Mouse (Mus musculus): ENCODE measurements around the gene Trp53tg5. TPM values are rescaled to one million over a fixed set of nuclear protein-coding genes. Genes with fewer than 3 reads are reported as not detected.

Trp53tg5 gene
- polyA plus RNA-seq, 1 experiment from 2014 or later, result not detected

DNA sequence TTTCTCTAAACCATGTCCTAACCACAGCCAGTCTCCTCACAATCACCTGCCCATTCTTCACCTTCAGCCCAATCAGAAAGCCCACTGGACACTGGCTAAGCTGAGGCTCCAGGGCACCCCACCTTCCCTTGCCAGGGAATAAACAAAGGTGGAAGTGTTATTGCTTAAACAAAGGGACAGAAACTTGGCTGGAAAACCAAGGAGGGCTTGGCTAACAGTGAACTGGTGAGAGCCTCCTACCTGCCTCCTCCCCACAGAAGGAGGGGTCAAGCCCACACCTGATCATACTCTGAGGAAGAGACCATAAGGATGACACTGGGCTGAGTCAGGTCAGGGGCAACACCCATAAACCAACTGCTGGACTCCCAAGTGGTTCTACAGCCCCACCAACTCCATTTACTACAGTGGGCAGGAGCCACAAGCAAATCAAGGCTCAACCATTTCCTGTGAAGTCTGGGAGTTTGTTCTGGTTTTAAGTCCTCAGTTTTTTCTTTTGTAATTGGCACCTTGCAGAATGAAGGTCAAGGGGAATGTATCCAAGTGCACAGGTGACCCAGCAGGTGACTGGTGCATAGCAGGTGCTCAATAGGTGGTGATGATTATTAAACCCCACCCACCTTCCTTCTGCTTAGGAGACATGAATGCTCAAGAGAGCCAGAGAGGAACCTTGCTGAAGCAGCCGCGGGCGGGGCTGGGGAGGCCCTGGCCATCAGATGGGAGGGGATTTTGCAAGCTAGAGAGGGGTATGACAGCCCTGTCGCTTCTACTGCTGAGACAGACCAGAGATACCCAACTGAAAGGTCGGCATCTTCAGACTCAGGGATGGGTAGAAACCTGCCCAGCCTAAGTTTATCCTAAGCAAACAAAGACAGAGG lies 38.1 kb downstream of the Trp53tg5 start:
- no peaks in the 10 kb centered on the region for H3K27me3 ChIP-seq (replicated peaks; ENCODE audit: control insufficient read depth, insufficient read depth, low read length)
- H3K4me1 ChIP-seq (ENCODE audit: control insufficient read depth, insufficient read depth, low read length), result no peaks in the 10 kb centered on the region
- H3K36me3 ChIP-seq (ENCODE audit: control insufficient read depth, insufficient read depth, low read length), result no peaks in the 10 kb centered on the region
- H3K9ac ChIP-seq (ENCODE audit: low read length), result no peak overlapping the region
- H3K4me2 ChIP-seq (ENCODE audit: low read length), result no peak overlapping the region
- H3K4me3 ChIP-seq (ENCODE audit: low read depth, low read length), result no peak overlapping the region
- no peak overlapping the region for H3K27ac ChIP-seq (ENCODE audit: low read depth, low read length)
- 64% methylated on average over 5 of the region's 5 CpGs for WGBS
- DNase-seq (ENCODE audit: low spot score), result no peak
- no peaks in the 10 kb centered on the region for H3K9me3 ChIP-seq (replicated peaks; ENCODE audit: control insufficient read depth, low read length)
- ATAC-seq, result no peak

DNA sequence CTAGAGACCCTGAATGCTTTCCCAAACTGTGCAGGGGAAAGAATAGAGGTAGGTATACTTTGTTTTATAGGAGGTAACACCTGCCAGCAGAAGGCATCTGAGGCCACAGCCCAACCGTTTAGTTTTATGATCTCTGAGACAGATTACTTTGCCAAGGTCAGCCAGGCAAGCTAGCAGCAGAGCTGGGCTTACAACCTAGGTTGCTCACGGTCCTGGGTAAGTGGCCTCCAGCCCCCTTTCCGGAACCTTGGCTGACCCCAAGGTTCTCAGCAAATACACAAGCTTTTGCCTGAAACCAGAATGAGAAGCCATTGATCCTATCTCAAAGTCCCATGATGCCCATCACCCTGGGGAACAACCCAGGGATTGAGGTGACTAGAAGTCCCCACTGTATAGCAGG lies 38.8 kb downstream of the Trp53tg5 start:
- DNase-seq (ENCODE audit: low spot score), result no peak
- H3K4me1 ChIP-seq (ENCODE audit: control insufficient read depth, insufficient read depth, low read length), result no peaks in the 10 kb centered on the region
- no peaks in the 10 kb centered on the region for H3K27me3 ChIP-seq (replicated peaks; ENCODE audit: control insufficient read depth, insufficient read depth, low read length)
- no peak overlapping the region for H3K4me3 ChIP-seq (ENCODE audit: low read depth, low read length)
- ATAC-seq, result no peak
- WGBS, result 90% methylated on average over 3 of the region's 3 CpGs
- no peak overlapping the region for H3K9ac ChIP-seq (ENCODE audit: low read length)
- no peaks in the 10 kb centered on the region for H3K9me3 ChIP-seq (replicated peaks; ENCODE audit: control insufficient read depth, low read length)
- H3K27ac ChIP-seq (ENCODE audit: low read depth, low read length), result no peak overlapping the region
- no peak overlapping the region for H3K4me2 ChIP-seq (ENCODE audit: low read length)
- H3K36me3 ChIP-seq (ENCODE audit: control insufficient read depth, insufficient read depth, low read length), result no peaks in the 10 kb centered on the region

DNA sequence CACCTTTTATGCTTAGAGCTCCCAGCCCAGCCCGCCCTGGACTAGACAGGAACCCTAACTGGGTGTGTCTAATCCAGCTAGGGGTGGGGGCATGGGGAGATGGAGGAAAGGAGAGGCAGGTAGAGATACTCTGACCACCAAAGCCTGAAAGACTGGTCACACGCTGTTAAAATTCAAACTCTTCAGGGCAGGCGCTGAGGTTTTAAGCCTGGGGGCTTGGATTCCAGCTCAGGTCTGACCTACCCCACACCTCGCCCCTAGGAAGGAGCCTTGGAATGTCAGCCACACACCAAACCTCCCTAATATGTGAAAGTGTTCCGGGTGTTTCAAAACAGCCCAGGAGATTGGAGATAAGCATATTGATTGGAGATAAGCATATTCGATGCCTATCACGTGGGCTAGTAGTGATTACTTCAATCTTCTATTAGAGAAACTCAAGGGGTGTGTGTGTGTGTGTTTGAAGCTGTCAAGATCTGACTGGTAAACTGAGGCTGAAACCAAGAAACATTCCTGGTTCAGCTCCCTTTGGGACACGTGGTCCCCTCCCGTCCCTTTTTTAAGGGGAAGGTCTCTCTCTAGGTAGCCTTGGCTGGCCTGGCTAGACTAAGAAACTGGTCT lies 40.1 kb downstream of the Trp53tg5 start:
- H3K9me3 ChIP-seq (replicated peaks; ENCODE audit: control insufficient read depth, low read length), result no peaks in the 10 kb centered on the region
- no peaks in the 10 kb centered on the region for H3K27me3 ChIP-seq (replicated peaks; ENCODE audit: control insufficient read depth, insufficient read depth, low read length)
- H3K4me3 ChIP-seq (ENCODE audit: low read depth, low read length), result no peak overlapping the region
- no peak overlapping the region for H3K27ac ChIP-seq (ENCODE audit: low read depth, low read length)
- H3K4me1 ChIP-seq (ENCODE audit: control insufficient read depth, insufficient read depth, low read length), result no peaks in the 10 kb centered on the region
- WGBS, result 86% methylated on average over 9 of the region's 9 CpGs
- DNase-seq (ENCODE audit: low spot score) (no peak), ATAC-seq (no peak)
- no peaks in the 10 kb centered on the region for H3K36me3 ChIP-seq (ENCODE audit: control insufficient read depth, insufficient read depth, low read length)
- H3K4me2 ChIP-seq (ENCODE audit: low read length), result no peak overlapping the region
- H3K9ac ChIP-seq (ENCODE audit: low read length), result no peak overlapping the region

DNA sequence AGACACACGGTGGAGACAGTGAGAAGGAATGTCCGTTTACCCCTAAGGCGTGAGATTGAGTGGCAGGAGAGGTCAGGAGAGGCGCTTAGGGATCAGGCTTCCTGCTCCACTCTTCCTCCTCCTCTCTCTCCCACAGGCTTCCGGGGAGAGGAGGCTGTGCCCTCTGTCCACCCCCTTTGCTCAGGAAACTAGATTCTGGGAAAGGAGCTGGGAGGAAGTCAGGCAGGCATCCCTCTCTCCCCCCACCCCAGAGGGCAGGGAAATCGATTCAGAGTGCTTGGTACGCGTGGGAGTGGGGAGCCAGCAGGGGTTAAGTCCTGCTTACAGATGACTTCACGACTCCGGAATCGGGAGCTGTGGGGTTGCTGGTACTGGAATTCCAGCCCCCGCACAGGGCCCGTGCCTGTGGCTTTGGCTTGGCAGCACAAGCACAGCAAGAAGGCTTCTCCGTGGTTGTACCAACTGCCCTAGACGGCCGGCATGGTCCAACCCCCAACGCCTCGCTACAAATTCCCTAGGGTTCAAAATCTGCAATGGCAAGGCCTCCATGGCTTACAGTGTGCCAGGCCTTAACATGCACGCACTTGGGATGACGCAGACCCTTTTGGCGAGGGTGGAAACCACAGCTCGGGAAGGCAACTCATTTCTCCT lies 40.9 kb downstream of the Trp53tg5 start:
- H3K27ac ChIP-seq (ENCODE audit: low read depth, low read length), result no peak overlapping the region
- no peaks in the 10 kb centered on the region for H3K4me1 ChIP-seq (ENCODE audit: control insufficient read depth, insufficient read depth, low read length)
- ATAC-seq (no peak), DNase-seq (ENCODE audit: low spot score) (no peak)
- H3K27me3 ChIP-seq (replicated peaks; ENCODE audit: control insufficient read depth, insufficient read depth, low read length), result no peaks in the 10 kb centered on the region
- WGBS, result 41% methylated on average over 22 of the region's 22 CpGs
- H3K4me2 ChIP-seq (ENCODE audit: low read length), result no peak overlapping the region
- no peaks in the 10 kb centered on the region for H3K9me3 ChIP-seq (replicated peaks; ENCODE audit: control insufficient read depth, low read length)
- no peaks in the 10 kb centered on the region for H3K36me3 ChIP-seq (ENCODE audit: control insufficient read depth, insufficient read depth, low read length)
- no peak overlapping the region for H3K4me3 ChIP-seq (ENCODE audit: low read depth, low read length)
- H3K9ac ChIP-seq (ENCODE audit: low read length), result no peak overlapping the region

DNA sequence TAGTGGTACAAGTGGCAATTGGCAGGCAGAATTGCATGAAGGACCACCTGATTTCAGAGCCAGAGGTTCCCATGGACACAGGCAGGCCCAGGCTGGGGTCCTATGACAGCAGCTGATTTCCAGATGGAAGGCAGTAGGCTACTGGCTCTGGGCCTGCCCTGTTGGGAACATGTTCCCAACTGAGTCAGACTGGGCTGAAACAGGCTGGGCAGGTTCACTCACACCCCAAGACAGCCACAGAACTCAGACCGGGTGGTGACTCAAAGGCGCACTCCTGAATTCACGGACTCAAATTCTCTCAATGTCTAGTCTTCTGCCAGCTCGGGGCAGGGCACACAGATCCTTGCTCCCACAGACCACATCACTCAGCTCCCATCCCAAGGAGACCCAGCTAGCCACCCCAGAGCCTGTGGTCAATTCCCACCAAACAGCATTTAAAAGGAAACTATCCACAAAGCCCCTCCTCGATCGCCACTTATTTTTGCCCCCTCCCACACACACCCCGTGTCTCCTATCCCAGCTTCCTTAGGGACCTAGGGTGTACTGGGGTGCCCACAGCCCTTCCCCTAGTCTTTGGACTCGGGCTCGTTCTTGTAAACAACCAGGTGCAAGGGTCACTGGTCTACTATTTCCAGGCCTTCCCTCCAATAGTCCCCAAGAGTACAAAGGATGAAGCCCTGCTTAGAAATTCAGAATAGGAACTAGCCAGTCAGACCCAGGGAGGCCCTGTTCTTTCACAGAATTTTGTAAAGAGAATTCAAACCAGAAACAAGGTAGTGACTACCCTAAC lies 41.7 kb downstream of the Trp53tg5 start:
- Histone ChIP-seq H3K4me1 (ENCODE audit: control insufficient read depth, insufficient read depth, low read length) (no peaks in the 10 kb centered on the region), H3K36me3 (ENCODE audit: control insufficient read depth, insufficient read depth, low read length) (no peaks in the 10 kb centered on the region), H3K4me3 (ENCODE audit: low read depth, low read length) (no peak overlapping the region), H3K4me2 (ENCODE audit: low read length) (no peak overlapping the region), H3K9me3 (replicated peaks; ENCODE audit: control insufficient read depth, low read length) (no peaks in the 10 kb centered on the region), H3K27me3 (replicated peaks; ENCODE audit: control insufficient read depth, insufficient read depth, low read length) (no peaks in the 10 kb centered on the region), H3K27ac (ENCODE audit: low read depth, low read length) (no peak overlapping the region), H3K9ac (ENCODE audit: low read length) (no peak overlapping the region)
- ATAC-seq, result no peak
- no peak for DNase-seq (ENCODE audit: low spot score)
- WGBS, result 69% methylated on average over 9 of the region's 9 CpGs

DNA sequence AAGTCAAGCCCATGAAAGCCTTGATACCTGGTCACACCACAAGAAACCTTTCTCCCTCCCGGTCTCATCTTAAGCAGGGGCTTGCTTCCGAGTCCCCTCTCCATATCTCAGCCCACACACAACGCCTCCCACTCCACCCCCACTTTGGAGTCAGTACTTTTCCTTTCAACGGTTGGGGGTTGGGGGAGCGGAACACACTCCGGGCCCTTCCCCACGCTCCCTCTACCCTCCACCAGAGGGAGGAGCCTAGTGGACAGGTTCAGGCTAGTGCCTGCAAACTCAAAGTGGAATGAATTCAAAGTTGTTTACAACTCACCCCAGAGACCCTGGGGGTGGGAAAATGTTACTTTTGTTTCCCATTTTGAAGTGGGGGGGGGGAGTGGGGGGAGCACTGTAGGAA lies 42.8 kb downstream of the Trp53tg5 start:
- Histone ChIP-seq H3K9ac (ENCODE audit: low read length) (no peak overlapping the region), H3K4me3 (ENCODE audit: low read depth, low read length) (no peak overlapping the region), H3K36me3 (ENCODE audit: control insufficient read depth, insufficient read depth, low read length) (no peaks in the 10 kb centered on the region), H3K27ac (ENCODE audit: low read depth, low read length) (no peak overlapping the region), H3K4me2 (ENCODE audit: low read length) (no peak overlapping the region), H3K4me1 (ENCODE audit: control insufficient read depth, insufficient read depth, low read length) (no peaks in the 10 kb centered on the region), H3K9me3 (replicated peaks; ENCODE audit: control insufficient read depth, low read length) (no peaks in the 10 kb centered on the region), H3K27me3 (replicated peaks; ENCODE audit: control insufficient read depth, insufficient read depth, low read length) (no peaks in the 10 kb centered on the region)
- ATAC-seq, result no peak
- DNase-seq (ENCODE audit: low spot score), result no peak
- 19% methylated on average over 7 of the region's 7 CpGs for WGBS

DNA sequence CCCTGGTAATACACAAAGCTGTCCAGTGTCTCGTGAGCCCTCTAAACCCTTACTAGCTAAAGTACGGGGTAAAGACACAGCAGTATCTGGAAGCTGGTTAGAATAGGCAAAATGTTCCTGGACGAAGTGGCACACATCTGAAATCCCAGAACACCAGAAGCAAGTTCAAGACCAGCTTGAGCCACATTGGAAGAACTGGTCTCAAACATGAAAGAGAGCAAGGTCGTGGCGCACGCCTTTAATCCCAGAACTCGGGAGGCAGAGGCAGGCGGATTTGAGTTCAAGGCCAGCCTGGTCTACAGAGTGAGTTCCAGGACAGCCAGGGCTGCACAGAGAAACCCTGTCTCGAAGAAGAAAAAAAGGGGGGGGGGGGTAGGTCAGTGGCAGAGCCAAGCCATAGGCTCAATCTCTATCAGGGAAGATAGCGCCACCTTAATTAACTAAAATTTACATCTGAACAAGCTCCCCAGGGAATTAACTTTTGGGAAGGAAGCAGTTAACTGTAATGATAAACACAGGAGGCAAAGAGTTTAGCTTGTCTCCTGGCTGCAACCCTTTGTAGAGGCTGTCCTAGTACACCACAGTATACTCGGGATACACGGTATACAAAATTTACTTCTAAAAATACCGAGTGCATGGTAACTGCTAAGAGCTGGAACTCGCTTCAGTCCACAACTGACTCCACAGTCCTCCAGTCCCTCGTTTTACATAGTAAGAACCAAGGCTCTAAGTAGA lies 43.5 kb downstream of the Trp53tg5 start:
- no peaks in the 10 kb centered on the region for H3K27me3 ChIP-seq (replicated peaks; ENCODE audit: control insufficient read depth, insufficient read depth, low read length)
- DNase-seq (ENCODE audit: low spot score), result no peak
- no peak overlapping the region for H3K4me2 ChIP-seq (ENCODE audit: low read length)
- H3K9ac ChIP-seq (ENCODE audit: low read length), result no peak overlapping the region
- no peaks in the 10 kb centered on the region for H3K4me1 ChIP-seq (ENCODE audit: control insufficient read depth, insufficient read depth, low read length)
- no peak overlapping the region for H3K27ac ChIP-seq (ENCODE audit: low read depth, low read length)
- no peaks in the 10 kb centered on the region for H3K36me3 ChIP-seq (ENCODE audit: control insufficient read depth, insufficient read depth, low read length)
- no peaks in the 10 kb centered on the region for H3K9me3 ChIP-seq (replicated peaks; ENCODE audit: control insufficient read depth, low read length)
- no peak for ATAC-seq
- no peak overlapping the region for H3K4me3 ChIP-seq (ENCODE audit: low read depth, low read length)
- 40% methylated on average over 15 of the region's 15 CpGs for WGBS

DNA sequence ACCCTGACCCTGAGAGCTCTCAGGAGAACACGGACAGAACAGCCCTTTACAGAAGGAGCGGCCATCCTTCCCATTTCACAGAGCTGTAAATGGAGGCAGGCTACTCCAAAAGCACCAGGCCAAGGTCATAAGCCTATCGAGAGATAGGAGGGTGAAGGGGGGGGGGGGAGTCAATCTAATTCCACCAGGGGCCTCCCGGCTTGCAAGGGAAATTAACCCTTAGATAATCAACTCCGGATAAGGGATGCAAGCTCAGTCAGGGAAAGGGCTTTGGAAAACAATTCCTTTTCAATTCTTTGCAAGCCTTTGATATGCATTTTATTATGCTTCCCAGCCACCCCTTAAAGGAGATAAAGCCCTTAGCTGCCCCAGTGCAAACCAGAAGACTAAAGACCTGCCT lies 45.1 kb downstream of the Trp53tg5 start:
- Histone ChIP-seq H3K27me3 (replicated peaks; ENCODE audit: control insufficient read depth, insufficient read depth, low read length) (no peaks in the 10 kb centered on the region), H3K36me3 (ENCODE audit: control insufficient read depth, insufficient read depth, low read length) (no peaks in the 10 kb centered on the region), H3K4me2 (ENCODE audit: low read length) (no peak overlapping the region), H3K27ac (ENCODE audit: low read depth, low read length) (no peak overlapping the region), H3K9ac (ENCODE audit: low read length) (no peak overlapping the region), H3K4me3 (ENCODE audit: low read depth, low read length) (no peak overlapping the region), H3K9me3 (replicated peaks; ENCODE audit: control insufficient read depth, low read length) (no peaks in the 10 kb centered on the region), H3K4me1 (ENCODE audit: control insufficient read depth, insufficient read depth, low read length) (no peaks in the 10 kb centered on the region)
- ATAC-seq (no peak), DNase-seq (ENCODE audit: low spot score) (no peak)
- 43% methylated on average over 5 of the region's 5 CpGs for WGBS
